Mouse (Mus musculus) limb, embryonic 15.5 days (tissue): ENCODE data around the gene Tlr5. TPM values are rescaled to one million over a fixed set of nuclear protein-coding genes. Genes with fewer than 3 reads are reported as not detected.

Experiments used
- ATAC-seq: fragments of 200-750 bp; cut with Nextera tagmentation; 2 replicates; pipeline ENCODE4 v1.8.0; 2017; ENCODE audit warnings: low read depth, moderate TSS enrichment; ENCODE audit not compliant: insufficient number of reproducible peaks, low FRiP score, low TSS enrichment
- H3K27ac ChIP-seq: fragments of 300-500 bp; sonication (generic); 2 replicates; pipeline ENCODE4 v1.5.1; 2015; ENCODE audit warnings: moderate library complexity, mild to moderate bottlenecking, inconsistent platforms
- H3K27me3 ChIP-seq: fragments of 300-500 bp; sonication (generic); 2 replicates; pipeline ENCODE4 v1.6.1; 2015; ENCODE audit warnings: inconsistent platforms
- H3K36me3 ChIP-seq: fragments of 300-500 bp; sonication (generic); 2 replicates; pipeline ENCODE4 v1.6.1; 2015; ENCODE audit warnings: inconsistent platforms
- H3K4me1 ChIP-seq: fragments of 300-500 bp; sonication (generic); 2 replicates; pipeline ENCODE4 v1.6.1; 2015; ENCODE audit warnings: inconsistent platforms
- H3K4me2 ChIP-seq: fragments of 300-500 bp; sonication (generic); 2 replicates; pipeline ENCODE4 v1.6.1; 2015; ENCODE audit warnings: mild to moderate bottlenecking, inconsistent platforms
- H3K4me3 ChIP-seq: fragments of 300-500 bp; sonication (generic); 2 replicates; pipeline ENCODE4 v1.5.1; 2015; ENCODE audit warnings: mild to moderate bottlenecking, inconsistent platforms
- H3K9ac ChIP-seq: fragments of 300-500 bp; sonication (generic); 2 replicates; pipeline ENCODE4 v1.6.1; 2015; ENCODE audit warnings: inconsistent platforms
- H3K9me3 ChIP-seq: fragments of 300-500 bp; sonication (generic); 2 replicates; pipeline ENCODE4 v1.6.1; 2016; ENCODE audit warnings: inconsistent platforms
- WGBS: fragments of 180-500 bp; shearing (Covaris S2); methylation state at CpG from one replicate; pipeline ENCODE4 v1.1.7; 2015; 5-methylcytosine and 5-hydroxymethylcytosine counted together
- polyA plus RNA-seq: library from polyadenylated mRNA; unstranded; fragments of >200 nt; fragmentation: Nextera tagmentation; extraction: Ambion mirVana; gene quantifications from 2 replicates; pipeline ENCODE4 v1.2.1, GENCODE M21; 2015

The Tlr5 gene
- 2.1 and 2.3 TPM in 2 replicates for polyA plus RNA-seq

GRCm38 (mm10) chr1:182954287-182955046 lies at the start of gene Tlr5:
Tlr5 (plus strand) TSS chr1:182954788.
- WGBS = 16% methylated on average over 21 of the region's 21 CpGs
- Histone ChIP-seq H3K4me3 (peak within 1 kb of the TSS; percentile 51), H3K4me1 (peaks cover 48% of the 10 kb centered on the region), H3K27ac (peak within 1 kb of the TSS; percentile 54), H3K9me3 (no peaks in the 10 kb centered on the region), H3K9ac (peak within 1 kb of the TSS; percentile 57), H3K27me3 (no peaks in the 10 kb centered on the region), H3K36me3 (no peaks in the 10 kb centered on the region), H3K4me2 (peak within 1 kb of the TSS; percentile 88)
- ATAC-seq = no peak

- Histone ChIP-seq H3K4me2 (no peak overlapping the region), H3K27me3 (no peaks in the 10 kb centered on the region), H3K27ac (no peak overlapping the region), H3K4me1 (peaks cover 16% of the 10 kb centered on the region), H3K9ac (no peak overlapping the region), H3K36me3 (no peaks in the 10 kb centered on the region), H3K4me3 (no peak overlapping the region), H3K9me3 (no peaks in the 10 kb centered on the region)
- WGBS = 77% methylated on average over 3 of the region's 3 CpGs
- ATAC-seq = no peak
These were observed 48.9 kb upstream of the Tlr5 start for GRCm38 (mm10) chr1:182905669-182906068.

- Histone ChIP-seq H3K27ac (0 out of 2 replicates have a peak overlapping the region, but pooled peaks have one; percentile 24), H3K9me3 (no peaks in the 10 kb centered on the region), H3K4me2 (peak overlapping the region; percentile 20; the same call in 1 of the 2 replicates), H3K27me3 (no peaks in the 10 kb centered on the region), H3K4me3 (no peak overlapping the region), H3K9ac (no peak overlapping the region), H3K36me3 (no peaks in the 10 kb centered on the region), H3K4me1 (peaks cover 16% of the 10 kb centered on the region)
- WGBS = 17% methylated on average over 14 of the region's 14 CpGs
- peak; percentile 88 for ATAC-seq
These were observed 46.2 kb upstream of the Tlr5 start for GRCm38 (mm10) chr1:182908050-182909036.

DNA sequence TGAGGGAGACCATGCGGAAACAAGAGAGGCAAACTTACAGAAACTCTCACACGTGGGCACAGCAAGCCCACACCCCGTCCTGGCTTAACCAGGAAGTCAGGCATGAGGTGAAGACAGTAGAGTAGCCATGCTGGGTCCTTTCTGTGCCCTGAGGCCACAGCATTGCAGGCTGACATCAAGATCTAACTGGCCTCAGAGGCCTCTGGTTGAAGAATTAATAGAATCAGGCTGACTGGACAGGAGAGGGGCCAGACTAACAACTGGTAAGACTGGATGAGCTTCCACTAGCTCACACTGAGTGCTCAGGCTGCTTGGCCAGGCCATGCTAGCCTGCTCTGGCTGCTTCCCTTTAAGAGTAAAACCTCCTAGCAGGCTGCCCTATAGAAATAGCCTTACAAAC lies 45.5 kb upstream of the Tlr5 start:
- no peak for ATAC-seq
- no peak overlapping the region for H3K27ac ChIP-seq
- 54% methylated on average over 3 of the region's 3 CpGs for WGBS
- no peaks in the 10 kb centered on the region for H3K36me3 ChIP-seq
- H3K9ac ChIP-seq = no peak overlapping the region
- H3K4me3 ChIP-seq = no peak overlapping the region
- no peaks in the 10 kb centered on the region for H3K27me3 ChIP-seq
- H3K9me3 ChIP-seq = no peaks in the 10 kb centered on the region
- H3K4me1 ChIP-seq = peaks cover 16% of the 10 kb centered on the region
- H3K4me2 ChIP-seq = no peak overlapping the region

- no peaks in the 10 kb centered on the region for H3K27me3 ChIP-seq
- H3K4me1 ChIP-seq = peaks cover 16% of the 10 kb centered on the region
- no peak for ATAC-seq
- WGBS = 80% methylated on average over 5 of the region's 5 CpGs
- no peak overlapping the region for H3K4me2 ChIP-seq
- H3K9ac ChIP-seq = no peak overlapping the region
- no peak overlapping the region for H3K4me3 ChIP-seq
- H3K36me3 ChIP-seq = no peaks in the 10 kb centered on the region
- no peak overlapping the region for H3K27ac ChIP-seq
- H3K9me3 ChIP-seq = no peaks in the 10 kb centered on the region
These were observed 45.0 kb upstream of the Tlr5 start for GRCm38 (mm10) chr1:182909596-182909995.

DNA sequence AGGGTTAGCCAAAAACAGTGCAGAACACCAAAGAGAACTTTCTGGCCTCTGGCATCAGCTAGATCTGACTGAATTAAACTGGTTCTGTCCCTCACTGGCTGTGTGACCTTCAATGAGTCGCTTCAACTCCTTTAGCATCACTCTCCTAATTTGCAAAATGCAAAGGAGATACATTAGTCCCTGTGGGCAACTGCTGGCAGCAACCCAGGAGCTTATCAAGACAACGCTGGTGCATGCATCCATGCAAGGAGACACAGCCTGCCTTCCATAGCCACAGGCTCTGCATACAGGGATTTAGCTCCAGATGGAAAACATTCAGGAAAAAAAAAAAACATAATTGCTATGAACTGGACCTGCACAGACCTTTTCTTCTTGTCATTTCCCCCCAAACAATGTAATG lies 42.0 kb upstream of the Tlr5 start:
- Histone ChIP-seq H3K27me3 (no peaks in the 10 kb centered on the region), H3K36me3 (no peaks in the 10 kb centered on the region), H3K4me3 (no peak overlapping the region), H3K4me2 (no peak overlapping the region), H3K9ac (no peak overlapping the region), H3K27ac (no peak overlapping the region), H3K9me3 (no peaks in the 10 kb centered on the region), H3K4me1 (peaks cover 16% of the 10 kb centered on the region)
- no peak for ATAC-seq
- WGBS = 63% methylated on average over 2 of the region's 2 CpGs

DNA sequence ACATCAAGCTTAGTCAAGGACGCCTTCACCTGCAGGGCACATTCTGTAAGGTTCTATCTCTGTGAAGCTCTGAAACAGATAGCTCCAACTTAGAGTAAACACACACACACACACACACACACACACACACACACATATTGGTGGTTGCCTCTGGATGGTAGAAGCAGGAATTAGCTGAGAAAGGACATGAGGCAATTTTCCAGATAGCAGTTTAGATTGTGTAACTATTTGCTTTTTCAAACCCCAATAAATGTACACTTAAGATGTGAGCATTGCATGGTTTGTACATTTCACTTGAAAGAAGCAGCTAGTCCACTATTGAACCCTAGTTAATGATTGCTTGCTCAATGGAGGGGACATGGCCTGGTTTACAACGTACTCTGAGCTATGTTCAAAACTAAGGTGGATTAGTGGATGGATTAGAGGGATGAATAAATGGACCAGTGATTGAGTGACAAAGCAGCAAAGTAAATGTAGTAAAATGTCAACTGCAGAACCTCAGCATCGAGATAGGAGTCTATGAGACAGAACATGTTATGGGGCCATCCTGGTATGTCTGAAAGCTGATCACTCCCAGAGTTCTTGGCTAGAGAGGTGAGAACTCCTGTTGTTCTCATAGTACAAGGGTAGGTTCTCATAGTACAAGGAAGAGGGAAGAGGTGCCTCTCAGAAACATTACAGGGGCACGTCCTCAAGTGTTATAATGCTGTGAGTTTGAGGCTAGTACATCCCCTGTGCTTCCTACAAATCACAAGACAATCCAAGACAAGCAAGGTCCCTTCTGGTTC lies 40.3 kb upstream of the Tlr5 start:
- Histone ChIP-seq H3K4me3 (no peak overlapping the region), H3K36me3 (no peaks in the 10 kb centered on the region), H3K4me1 (peaks cover under 1% of the 10 kb centered on the region; the same call in 1 of the 2 replicates), H3K9me3 (no peaks in the 10 kb centered on the region), H3K9ac (no peak overlapping the region), H3K27me3 (no peaks in the 10 kb centered on the region), H3K4me2 (no peak overlapping the region), H3K27ac (no peak overlapping the region)
- WGBS = 82% methylated on average over 4 of the region's 4 CpGs
- ATAC-seq = no peak

DNA sequence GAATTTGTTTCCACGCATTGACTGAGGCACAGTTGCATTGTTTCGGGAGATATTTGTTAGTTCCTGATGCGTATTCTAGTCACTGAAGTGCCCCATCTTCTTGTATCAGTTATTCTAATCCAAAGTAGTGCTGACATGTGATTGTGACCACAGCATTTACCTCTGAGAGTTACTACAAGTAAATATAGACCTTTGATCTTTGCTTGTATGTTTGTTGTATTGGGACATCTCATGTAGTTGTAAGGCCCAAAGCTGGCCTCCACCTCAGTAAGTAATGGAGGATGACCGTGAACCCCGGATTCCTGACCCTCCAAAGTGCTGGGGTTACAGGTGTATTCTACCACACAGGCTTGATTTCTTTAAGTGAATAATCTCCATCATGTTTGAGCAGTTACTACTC lies 38.4 kb upstream of the Tlr5 start:
- Histone ChIP-seq H3K9me3 (no peaks in the 10 kb centered on the region), H3K27me3 (no peaks in the 10 kb centered on the region)
- WGBS = 94% methylated on average over 5 of the region's 5 CpGs

GRCm38 (mm10) chr1:182918718-182919346 lies 35.8 kb upstream of the Tlr5 start:
- no peak for ATAC-seq
- WGBS = 55% methylated on average over 8 of the region's 8 CpGs

More for the DNA sequence above, 38.4 kb upstream of the Tlr5 start:
- Histone ChIP-seq H3K4me2 (no peak overlapping the region), H3K27ac (no peak overlapping the region), H3K36me3 (no peaks in the 10 kb centered on the region), H3K9ac (no peak overlapping the region), H3K4me1 (no peaks in the 10 kb centered on the region), H3K4me3 (no peak overlapping the region)
- no peak for ATAC-seq

GRCm38 (mm10) chr1:182922824-182923223 lies 31.8 kb upstream of the Tlr5 start:
- Histone ChIP-seq H3K27ac (no peak overlapping the region), H3K4me1 (no peaks in the 10 kb centered on the region), H3K4me2 (no peak overlapping the region), H3K27me3 (no peaks in the 10 kb centered on the region), H3K36me3 (no peaks in the 10 kb centered on the region), H3K9ac (no peak overlapping the region), H3K4me3 (no peak overlapping the region), H3K9me3 (no peaks in the 10 kb centered on the region)
- WGBS = 75% methylated on average over 4 of the region's 4 CpGs
- no peak for ATAC-seq

More at GRCm38 (mm10) chr1:182918718-182919346, 35.8 kb upstream of the Tlr5 start:
- Histone ChIP-seq H3K4me1 (no peaks in the 10 kb centered on the region), H3K9ac (no peak overlapping the region), H3K27ac (no peak overlapping the region), H3K4me2 (no peak overlapping the region), H3K9me3 (no peaks in the 10 kb centered on the region), H3K4me3 (no peak overlapping the region), H3K27me3 (no peaks in the 10 kb centered on the region), H3K36me3 (no peaks in the 10 kb centered on the region)

DNA sequence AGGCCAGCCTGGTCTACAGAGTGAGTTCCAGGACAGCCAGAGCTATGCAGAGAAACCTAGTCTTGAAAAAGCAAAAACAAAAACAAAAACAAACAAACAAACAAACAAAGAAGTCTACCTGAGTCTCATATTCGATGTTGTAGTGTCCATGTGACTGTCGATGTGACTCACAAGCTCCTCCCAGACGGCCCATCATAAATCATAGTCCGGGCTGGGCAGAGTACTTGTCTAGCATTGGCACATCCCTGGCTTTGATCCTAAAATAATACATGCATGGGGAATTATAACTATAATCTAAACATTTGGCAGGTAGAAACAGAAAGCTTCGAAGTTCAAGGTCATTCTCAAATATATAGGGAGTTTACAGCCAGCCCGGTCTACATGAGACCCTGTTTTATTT lies 28.1 kb upstream of the Tlr5 start:
- H3K36me3 ChIP-seq = no peaks in the 10 kb centered on the region
- no peak overlapping the region for H3K4me3 ChIP-seq
- no peak overlapping the region for H3K9ac ChIP-seq
- H3K9me3 ChIP-seq = no peaks in the 10 kb centered on the region
- H3K4me2 ChIP-seq = no peak overlapping the region
- no peaks in the 10 kb centered on the region for H3K27me3 ChIP-seq
- H3K4me1 ChIP-seq = no peaks in the 10 kb centered on the region
- 87% methylated on average over 6 of the region's 6 CpGs for WGBS
- ATAC-seq = no peak
- H3K27ac ChIP-seq = no peak overlapping the region
